Mouse (Mus musculus): Measurements from ENCODE around the gene Mgst2. TPM values are rescaled to one million over a fixed set of nuclear protein-coding genes. Genes with fewer than 3 reads are reported as not detected.
A peak's percentile ranks its signal among the peaks of the same experiment; 100 is the strongest.

Mgst2 gene
- polyA plus RNA-seq, 1 experiment from 2014 or later, result 16.6 TPM

- Histone ChIP-seq H3K27ac (ENCODE audit: low read depth, low read length) (no peak overlapping the region), H3K9me3 (ENCODE audit: control insufficient read depth, low read length) (no peaks in the 10 kb centered on the region), H3K4me3 (ENCODE audit: low read depth, low read length) (no peak overlapping the region), H3K27me3 (replicated peaks; ENCODE audit: control insufficient read depth, insufficient read depth, low read length) (no peaks in the 10 kb centered on the region), H3K4me1 (replicated peaks; ENCODE audit: control insufficient read depth, insufficient read depth, low read length) (no peaks in the 10 kb centered on the region), H3K36me3 (ENCODE audit: control insufficient read depth, insufficient read depth, low read length) (no peaks in the 10 kb centered on the region), H3K4me2 (no peak overlapping the region), H3K9ac (ENCODE audit: low read depth, low read length) (no peak overlapping the region)
- WGBS, result 85% methylated on average over 4 of the region's 4 CpGs
- ATAC-seq (replicated peaks; ENCODE audit: low FRiP score) (no peak), DNase-seq (ENCODE audit: low spot score) (no peak)
Measured at GRCm38 (mm10) chr3:51631971-51632370, 28.2 kb upstream of the Mgst2 start.

GRCm38 (mm10) chr3:51634451-51634850 lies 25.7 kb upstream of the Mgst2 start:
- no peak for DNase-seq (ENCODE audit: low spot score)
- H3K27ac ChIP-seq (ENCODE audit: low read depth, low read length), result no peak overlapping the region
- H3K9ac ChIP-seq (ENCODE audit: low read depth, low read length), result no peak overlapping the region
- no peak for ATAC-seq (replicated peaks; ENCODE audit: low FRiP score)
- no peaks in the 10 kb centered on the region for H3K36me3 ChIP-seq (ENCODE audit: control insufficient read depth, insufficient read depth, low read length)
- no peaks in the 10 kb centered on the region for H3K4me1 ChIP-seq (replicated peaks; ENCODE audit: control insufficient read depth, insufficient read depth, low read length)
- H3K4me2 ChIP-seq, result no peak overlapping the region
- WGBS, result 85% methylated on average over 1 of the region's 1 CpGs
- H3K9me3 ChIP-seq (ENCODE audit: control insufficient read depth, low read length), result no peaks in the 10 kb centered on the region
- H3K27me3 ChIP-seq (replicated peaks; ENCODE audit: control insufficient read depth, insufficient read depth, low read length), result no peaks in the 10 kb centered on the region
- no peak overlapping the region for H3K4me3 ChIP-seq (ENCODE audit: low read depth, low read length)

- DNase-seq (ENCODE audit: low spot score) (no peak), ATAC-seq (replicated peaks; ENCODE audit: low FRiP score) (no peak)
- H3K36me3 ChIP-seq (ENCODE audit: control insufficient read depth, insufficient read depth, low read length), result no peaks in the 10 kb centered on the region
- WGBS, result 73% methylated on average over 2 of the region's 2 CpGs
- H3K27me3 ChIP-seq (replicated peaks; ENCODE audit: control insufficient read depth, insufficient read depth, low read length), result no peaks in the 10 kb centered on the region
- no peaks in the 10 kb centered on the region for H3K4me1 ChIP-seq (replicated peaks; ENCODE audit: control insufficient read depth, insufficient read depth, low read length)
- no peak overlapping the region for H3K27ac ChIP-seq (ENCODE audit: low read depth, low read length)
- no peak overlapping the region for H3K9ac ChIP-seq (ENCODE audit: low read depth, low read length)
- H3K9me3 ChIP-seq (ENCODE audit: control insufficient read depth, low read length), result no peaks in the 10 kb centered on the region
- H3K4me2 ChIP-seq, result no peak overlapping the region
- H3K4me3 ChIP-seq (ENCODE audit: low read depth, low read length), result no peak overlapping the region
Measured at GRCm38 (mm10) chr3:51635960-51636359, 24.2 kb upstream of the Mgst2 start.

GRCm38 (mm10) chr3:51636700-51637099 lies 23.5 kb upstream of the Mgst2 start:
- H3K9me3 ChIP-seq (ENCODE audit: control insufficient read depth, low read length), result no peaks in the 10 kb centered on the region
- H3K27ac ChIP-seq (ENCODE audit: low read depth, low read length), result no peak overlapping the region
- no peak overlapping the region for H3K9ac ChIP-seq (ENCODE audit: low read depth, low read length)
- ATAC-seq (replicated peaks; ENCODE audit: low FRiP score) (no peak), DNase-seq (ENCODE audit: low spot score) (no peak)
- H3K4me2 ChIP-seq, result peak overlapping the region; percentile 28; the same call in 1 of the 2 replicates
- no peaks in the 10 kb centered on the region for H3K4me1 ChIP-seq (replicated peaks; ENCODE audit: control insufficient read depth, insufficient read depth, low read length)
- 75% methylated on average over 20 of the region's 20 CpGs for WGBS
- H3K4me3 ChIP-seq (ENCODE audit: low read depth, low read length), result peak overlapping the region; percentile 14; the same call in 1 of the 2 replicates
- H3K27me3 ChIP-seq (replicated peaks; ENCODE audit: control insufficient read depth, insufficient read depth, low read length), result no peaks in the 10 kb centered on the region
- H3K36me3 ChIP-seq (ENCODE audit: control insufficient read depth, insufficient read depth, low read length), result no peaks in the 10 kb centered on the region

- Histone ChIP-seq H3K27me3 (replicated peaks; ENCODE audit: control insufficient read depth, insufficient read depth, low read length) (no peaks in the 10 kb centered on the region), H3K9ac (ENCODE audit: low read depth, low read length) (no peak overlapping the region), H3K36me3 (ENCODE audit: control insufficient read depth, insufficient read depth, low read length) (no peaks in the 10 kb centered on the region), H3K4me1 (replicated peaks; ENCODE audit: control insufficient read depth, insufficient read depth, low read length) (no peaks in the 10 kb centered on the region), H3K27ac (ENCODE audit: low read depth, low read length) (no peak overlapping the region), H3K9me3 (ENCODE audit: control insufficient read depth, low read length) (no peaks in the 10 kb centered on the region), H3K4me3 (ENCODE audit: low read depth, low read length) (no peak overlapping the region), H3K4me2 (no peak overlapping the region)
- DNase-seq (ENCODE audit: low spot score) (no peak), ATAC-seq (replicated peaks; ENCODE audit: low FRiP score) (no peak)
- 91% methylated on average over 6 of the region's 6 CpGs for WGBS
Measured at GRCm38 (mm10) chr3:51637326-51637725, 22.8 kb upstream of the Mgst2 start.

GRCm38 (mm10) chr3:51638260-51638659 lies 21.9 kb upstream of the Mgst2 start:
- Histone ChIP-seq H3K4me2 (no peak overlapping the region), H3K9ac (ENCODE audit: low read depth, low read length) (no peak overlapping the region), H3K4me1 (replicated peaks; ENCODE audit: control insufficient read depth, insufficient read depth, low read length) (no peaks in the 10 kb centered on the region), H3K27ac (ENCODE audit: low read depth, low read length) (no peak overlapping the region), H3K4me3 (ENCODE audit: low read depth, low read length) (no peak overlapping the region), H3K9me3 (ENCODE audit: control insufficient read depth, low read length) (no peaks in the 10 kb centered on the region), H3K36me3 (ENCODE audit: control insufficient read depth, insufficient read depth, low read length) (no peaks in the 10 kb centered on the region), H3K27me3 (replicated peaks; ENCODE audit: control insufficient read depth, insufficient read depth, low read length) (no peaks in the 10 kb centered on the region)
- no peak for DNase-seq (ENCODE audit: low spot score)
- 77% methylated on average over 6 of the region's 6 CpGs for WGBS
- no peak for ATAC-seq (replicated peaks; ENCODE audit: low FRiP score)

GRCm38 (mm10) chr3:51645484-51645883 lies 14.7 kb upstream of the Mgst2 start:
- ATAC-seq (replicated peaks; ENCODE audit: low FRiP score), result no peak
- 76% methylated on average over 6 of the region's 6 CpGs for WGBS

GRCm38 (mm10) chr3:51646301-51646700 lies 13.9 kb upstream of the Mgst2 start:
- Histone ChIP-seq H3K9me3 (ENCODE audit: control insufficient read depth, low read length) (no peaks in the 10 kb centered on the region), H3K9ac (ENCODE audit: low read depth, low read length) (no peak overlapping the region), H3K4me2 (no peak overlapping the region), H3K4me3 (ENCODE audit: low read depth, low read length) (no peak overlapping the region), H3K27ac (ENCODE audit: low read depth, low read length) (no peak overlapping the region), H3K27me3 (replicated peaks; ENCODE audit: control insufficient read depth, insufficient read depth, low read length) (no peaks in the 10 kb centered on the region), H3K4me1 (replicated peaks; ENCODE audit: control insufficient read depth, insufficient read depth, low read length) (peaks cover 7% of the 10 kb centered on the region), H3K36me3 (ENCODE audit: control insufficient read depth, insufficient read depth, low read length) (no peaks in the 10 kb centered on the region)
- no peak for ATAC-seq (replicated peaks; ENCODE audit: low FRiP score)
- DNase-seq (ENCODE audit: low spot score), result no peak
- 35% methylated on average over 10 of the region's 10 CpGs for WGBS

More at GRCm38 (mm10) chr3:51645484-51645883, 14.7 kb upstream of the Mgst2 start:
- H3K9ac ChIP-seq (ENCODE audit: low read depth, low read length), result no peak overlapping the region
- H3K4me2 ChIP-seq, result no peak overlapping the region
- H3K4me3 ChIP-seq (ENCODE audit: low read depth, low read length), result no peak overlapping the region
- H3K4me1 ChIP-seq (replicated peaks; ENCODE audit: control insufficient read depth, insufficient read depth, low read length), result peaks cover 7% of the 10 kb centered on the region
- H3K27ac ChIP-seq (ENCODE audit: low read depth, low read length), result no peak overlapping the region
- DNase-seq (ENCODE audit: low spot score), result no peak
- no peaks in the 10 kb centered on the region for H3K27me3 ChIP-seq (replicated peaks; ENCODE audit: control insufficient read depth, insufficient read depth, low read length)
- no peaks in the 10 kb centered on the region for H3K9me3 ChIP-seq (ENCODE audit: control insufficient read depth, low read length)
- no peaks in the 10 kb centered on the region for H3K36me3 ChIP-seq (ENCODE audit: control insufficient read depth, insufficient read depth, low read length)

GRCm38 (mm10) chr3:51647356-51647755 lies 12.8 kb upstream of the Mgst2 start:
- H3K36me3 ChIP-seq (ENCODE audit: control insufficient read depth, insufficient read depth, low read length), result no peaks in the 10 kb centered on the region
- ATAC-seq (replicated peaks; ENCODE audit: low FRiP score), result no peak
- no peaks in the 10 kb centered on the region for H3K9me3 ChIP-seq (ENCODE audit: control insufficient read depth, low read length)
- H3K4me1 ChIP-seq (replicated peaks; ENCODE audit: control insufficient read depth, insufficient read depth, low read length), result peaks cover 9% of the 10 kb centered on the region
- 59% methylated on average over 4 of the region's 4 CpGs for WGBS
- no peak overlapping the region for H3K4me2 ChIP-seq
- no peak overlapping the region for H3K27ac ChIP-seq (ENCODE audit: low read depth, low read length)
- no peak overlapping the region for H3K9ac ChIP-seq (ENCODE audit: low read depth, low read length)
- no peaks in the 10 kb centered on the region for H3K27me3 ChIP-seq (replicated peaks; ENCODE audit: control insufficient read depth, insufficient read depth, low read length)
- no peak for DNase-seq (ENCODE audit: low spot score)
- no peak overlapping the region for H3K4me3 ChIP-seq (ENCODE audit: low read depth, low read length)
